ENCODE assay signal across 8 mouse cellular contexts in the genomic region with DNA sequence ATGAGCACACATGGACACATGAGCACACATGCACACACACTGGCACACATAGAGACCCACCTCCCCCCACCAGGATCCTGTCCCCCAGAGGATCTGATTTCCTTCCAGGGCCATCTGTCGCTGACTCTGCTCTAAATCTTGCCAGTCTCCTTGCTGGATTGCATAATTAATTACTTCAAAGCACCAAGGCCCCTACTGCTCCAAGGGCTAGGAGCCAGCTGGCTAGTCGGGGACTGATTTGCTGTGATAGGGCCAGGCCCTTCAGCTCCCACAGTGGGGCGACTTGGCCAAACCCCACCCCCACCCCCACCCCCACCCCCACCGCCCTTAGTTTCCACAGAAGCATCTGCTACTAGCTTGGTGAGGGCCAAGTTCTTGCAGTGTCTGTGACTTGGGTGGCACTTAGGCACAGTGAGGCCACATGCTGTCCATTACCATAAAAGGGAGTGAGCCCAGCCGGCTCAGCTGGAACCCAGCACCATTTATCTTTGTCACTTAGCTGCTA. TPM values are rescaled to one million over a fixed set of nuclear protein-coding genes. Genes with fewer than 3 reads are reported as not detected.
DNase-seq lines count a peak whose midpoint lies in the region; ATAC-seq lines count a peak whose summit lies in the region.

No protein-coding gene starts in this region.

- no peak overlapping the region for H3K9ac ChIP-seq in intestine, embryonic 16.5 days (ENCODE audit: low read depth, low read length)

- H3K4me1 ChIP-seq in intestine, embryonic 16.5 days (ENCODE audit: control insufficient read depth, insufficient read depth, low read length), result 0 out of 2 replicates have a peak, but pooled peaks cover 3% of the 10 kb centered on the region

- no peaks in the 10 kb centered on the region for H3K36me3 ChIP-seq in intestine, embryonic 16.5 days (ENCODE audit: control insufficient read depth, insufficient read depth, low read length)

- H3K9me3 ChIP-seq in intestine, embryonic 16.5 days (ENCODE audit: control insufficient read depth, low read length), result no peaks in the 10 kb centered on the region; the same call in 1 of the 2 replicates

- H3K27ac ChIP-seq in intestine, embryonic 16.5 days (ENCODE audit: low read length), result no peak overlapping the region

- 16% methylated on average over 5 of the region's 5 CpGs for WGBS in intestine, embryonic 16.5 days

- H3K27me3 ChIP-seq in intestine, embryonic 16.5 days (replicated peaks; ENCODE audit: control insufficient read depth, insufficient read depth, low read length), result no peaks in the 10 kb centered on the region

- ATAC-seq in intestine, embryonic 16.5 days, result peak; percentile 36; the same call in 1 of the 2 replicates
- ATAC-seq in megakaryocyte-erythroid progenitor cell, adult 5-6 weeks (replicated peaks; ENCODE audit: low FRiP score, low TSS enrichment, poor library complexity, severe bottlenecking), result no peak

- intact Hi-C loops in left cerebral cortex, postnatal 4 days (cut with DNase I), result no loop called here

- H3K4me3 ChIP-seq in intestine, embryonic 16.5 days (ENCODE audit: low read length), result no peak overlapping the region

- DNase-seq in adrenal gland, postnatal 10 days, result peak; percentile 75
- DNase-seq in cerebellum, postnatal 4 days (ENCODE audit: low spot score in 2 of 2), result peak; percentile 56 to 88
- DNase-seq in gastrocnemius, adult 8-10 months (ENCODE audit: low spot score in 2 of 2), result peak; percentile 37 to 78
- DNase-seq in left cerebral cortex, postnatal 4 days, result peak; percentile 98
- DNase-seq in neural tube, embryonic 10.5 days (ENCODE audit: extremely low spot score, low spot score), result peak; percentile 60
- no peak for DNase-seq in T-cell, adult 2 months (ENCODE audit: low spot score)

- no peak overlapping the region for H3K4me2 ChIP-seq in intestine, embryonic 16.5 days (ENCODE audit: low read depth, low read length)

RNA-seq across cellular contexts. Expression of a gene that starts 26.0 kb away (rescaled TPM):
- total RNA-seq in adrenal gland, postnatal 10 days (2021), result 10 to 100 TPM; 30.9 to 45.9 TPM
- 1 to 10 TPM; 5.0 to 7.0 (median 5.4) TPM for total RNA-seq in gastrocnemius, adult 8-10 months (2022)
- 10.6 and 11.9 TPM in 2 replicates for polyA plus RNA-seq in intestine, embryonic 16.5 days (2015; fragmentation: Nextera tagmentation; extraction: Ambion mirVana)
- total RNA-seq in left cerebral cortex, postnatal 4 days (2021), result 10 to 100 TPM; 68.4 to 73.9 TPM
- 9.7 and 25.0 TPM in 2 replicates for total RNA-seq in megakaryocyte-erythroid progenitor cell, adult 5-6 weeks (2014; fragmentation: Nextera tagmentation)
- total RNA-seq in megakaryocyte-erythroid progenitor cell, adult 5-6 weeks (2017), result 11.7 and 18.7 TPM in 2 replicates

RNA-seq across cellular contexts. Expression of a gene that starts 28.3 kb away (rescaled TPM):
- not detected for total RNA-seq in adrenal gland, postnatal 10 days (2021)
- not detected for total RNA-seq in gastrocnemius, adult 8-10 months (2022)
- not detected in 2 replicates for polyA plus RNA-seq in intestine, embryonic 16.5 days (2015; fragmentation: Nextera tagmentation; extraction: Ambion mirVana)
- not detected for total RNA-seq in left cerebral cortex, postnatal 4 days (2021)
- not detected in 2 replicates for total RNA-seq in megakaryocyte-erythroid progenitor cell, adult 5-6 weeks (2014; fragmentation: Nextera tagmentation)
- total RNA-seq in megakaryocyte-erythroid progenitor cell, adult 5-6 weeks (2017), result not detected in 2 replicates

RNA-seq across cellular contexts. Expression of a gene that starts 39.8 kb away (rescaled TPM):
- 1 to 10 TPM; 1.1 to 1.5 TPM for total RNA-seq in adrenal gland, postnatal 10 days (2021)
- under 1 TPM in 2 of 4 experiments, not detected in 2; 0.41 to 0.83 TPM for total RNA-seq in gastrocnemius, adult 8-10 months (2022)
- 0.35 and 0.56 TPM in 2 replicates for polyA plus RNA-seq in intestine, embryonic 16.5 days (2015; fragmentation: Nextera tagmentation; extraction: Ambion mirVana)
- total RNA-seq in left cerebral cortex, postnatal 4 days (2021), result 1 to 10 TPM; 3.9 to 4.2 TPM
- total RNA-seq in megakaryocyte-erythroid progenitor cell, adult 5-6 weeks (2014; fragmentation: Nextera tagmentation), result not detected in 2 replicates
- total RNA-seq in megakaryocyte-erythroid progenitor cell, adult 5-6 weeks (2017), result not detected in 2 replicates
